Comparison of ENCODE assay signal across 12 mouse cellular contexts in the genomic region with DNA sequence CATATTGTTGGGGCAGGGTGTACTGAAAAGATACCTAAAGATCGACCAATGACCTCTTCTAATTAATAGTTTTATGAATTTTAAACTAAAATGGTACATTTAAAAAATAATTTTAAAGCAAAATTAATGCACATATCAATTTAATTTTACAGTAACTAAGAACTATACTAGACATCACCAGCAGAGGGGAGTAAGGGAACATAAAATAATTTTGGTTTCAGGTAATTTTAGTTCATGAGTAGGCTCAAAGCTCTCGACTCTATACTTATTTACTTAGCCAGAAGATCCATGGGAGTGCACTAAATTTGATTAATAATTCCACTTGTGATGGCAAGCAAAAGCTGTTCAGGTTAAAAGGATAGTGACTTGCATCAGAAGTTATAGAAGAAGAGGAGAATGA. TPM values are rescaled to one million over a fixed set of nuclear protein-coding genes. Genes with fewer than 3 reads are reported as not detected.
DNase-seq lines count a peak whose midpoint lies in the region; ATAC-seq and TF ChIP-seq lines count a peak whose summit lies in the region.
"Had no signal": no experiment of that assay in that cellular context is flagged by ENCODE, and none has a peak within 500 bp of the region (broad histone marks: within the 10 kb centered on the region; RNA-seq: fewer than 3 reads in every experiment).

No protein-coding gene starts in this region.

- CTCF ChIA-PET in Patski (lab: Charles Lee), result interaction anchor here (0.7 to 3.5 kb wide), 8 partner anchors 29 to 294 kb away, joined by 3 to 17 read pairs (median 3); no protein-coding TSS in a partner anchor

- H3K36me3 ChIP-seq in heart, postnatal 0 days (replicated peaks; ENCODE audit: control insufficient read depth, insufficient read depth, low read length), result no peaks in the 10 kb centered on the region
- H3K36me3 ChIP-seq: hindbrain, embryonic 10.5 days; limb, embryonic 13.5 days; midbrain, embryonic 12.5 days had no signal

- ATAC-seq in heart, postnatal 0 days (ENCODE audit: insufficient read depth, low read depth), result no peak
- ATAC-seq in Patski, result no peak

- H3K27ac ChIP-seq in heart, postnatal 0 days (ENCODE audit: low read depth), result no peak overlapping the region
- H3K27ac ChIP-seq: hindbrain, embryonic 10.5 days; limb, embryonic 13.5 days; midbrain, embryonic 12.5 days had no signal

- H3K9me3 ChIP-seq in heart, postnatal 0 days (replicated peaks; ENCODE audit: control insufficient read depth, low read length), result no peaks in the 10 kb centered on the region
- H3K9me3 ChIP-seq: hindbrain, embryonic 10.5 days; limb, embryonic 13.5 days; midbrain, embryonic 12.5 days had no signal

- TF ChIP-seq CTCF in heart, postnatal 0 days (IDR thresholded peaks at IDR 0.05; ENCODE audit: low read depth), result peak; percentile 39
- TF ChIP-seq CTCF in Patski (IDR thresholded peaks at IDR 0.05), result peak; percentile 25

- TF ChIP-seq EP300 in heart, postnatal 0 days (IDR thresholded peaks at IDR 0.05; ENCODE audit: low read depth), result no peak

- POLR2A ChIA-PET in Patski (lab: Charles Lee), result interaction anchor here (0.7 kb wide), 1 partner anchor 282 kb away, joined by 3 read pairs; no protein-coding TSS in a partner anchor

- 9% methylated on average over 2 of the region's 2 CpGs for WGBS in heart, postnatal 0 days

- H3K9ac ChIP-seq in heart, postnatal 0 days (replicated peaks; ENCODE audit: low read depth, low read length), result no peak overlapping the region
- H3K9ac ChIP-seq: limb, embryonic 13.5 days; midbrain, embryonic 12.5 days had no signal

- no peaks in the 10 kb centered on the region for H3K27me3 ChIP-seq in heart, postnatal 0 days (ENCODE audit: control insufficient read depth, insufficient read depth, low read length)
- no peaks in the 10 kb centered on the region for H3K27me3 ChIP-seq in Patski
- H3K27me3 ChIP-seq: limb, embryonic 13.5 days; midbrain, embryonic 12.5 days had no signal

- no peak overlapping the region for H3K4me2 ChIP-seq in heart, postnatal 0 days (ENCODE audit: low read depth, low read length)
- H3K4me2 ChIP-seq: limb, embryonic 13.5 days; midbrain, embryonic 12.5 days had no signal

- no peak overlapping the region for H3K4me3 ChIP-seq in heart, postnatal 0 days (ENCODE audit: low read depth, low read length)
- H3K4me3 ChIP-seq: hindbrain, embryonic 10.5 days; limb, embryonic 13.5 days; midbrain, embryonic 12.5 days had no signal

- in situ Hi-C loops in Patski (cut with MboI; ENCODE audit: low pct_unique_long_range_greater_than_20kb), result loop anchor here (5.0 kb wide), 1 partner anchor 286 kb away; no protein-coding TSS in a partner anchor

- H3K4me1 ChIP-seq in heart, postnatal 0 days (ENCODE audit: control insufficient read depth, insufficient read depth), result no peaks in the 10 kb centered on the region
- H3K4me1 ChIP-seq: hindbrain, embryonic 10.5 days; limb, embryonic 13.5 days; midbrain, embryonic 12.5 days had no signal

- peak; percentile 55 for DNase-seq in heart, postnatal 0 days (ENCODE audit: low spot score)
- DNase-seq in heart, adult 9 months (ENCODE audit: low spot score in 2 of 2), result no peak
- peak; percentile 6 for DNase-seq in lung, postnatal 25 days (ENCODE audit: low spot score)
- DNase-seq in lung, adult 18-20 months, result no peak
- DNase-seq in Patski (ENCODE audit: low read depth, low spot score), result no peak
- DNase-seq in retina, embryonic 14.5 days (ENCODE audit: low spot score), result peak; percentile 70
- no peak for DNase-seq in urinary bladder, postnatal 36 days (ENCODE audit: low spot score in 2 of 2)
- no peak for DNase-seq in testis, postnatal 10 days (ENCODE audit: low spot score)
- DNase-seq: gastrocnemius, postnatal 14 days had no signal

RNA-seq across cellular contexts. Expression of a gene that starts 17.7 kb away (rescaled TPM):
- 3.3 and 9.0 TPM in 2 replicates for total RNA-seq in heart, postnatal 0 days (2014; rRNA removed; ENCODE audit: low replicate concordance)
- 6.3 and 7.9 TPM in 2 replicates for polyA plus RNA-seq in heart, postnatal 0 days (2015; fragmentation: Nextera tagmentation; extraction: Ambion mirVana)
- polyA plus RNA-seq in Patski (2021), result 30.1 TPM

RNA-seq across cellular contexts. Expression of a gene that starts 37.2 kb away (rescaled TPM):
- total RNA-seq in heart, postnatal 0 days (2014; rRNA removed; ENCODE audit: low replicate concordance), result 3.4 and 5.0 TPM in 2 replicates
- polyA plus RNA-seq in heart, postnatal 0 days (2015; fragmentation: Nextera tagmentation; extraction: Ambion mirVana), result 1.1 and 1.2 TPM in 2 replicates
- polyA plus RNA-seq in Patski (2021), result 0.24 TPM

Comparison
In these comparisons a context has a peak if more than half of its experiments do, and no peak if none do; other contexts are left out.
1. DNase-seq: peak in heart, postnatal 0 days (single experiment), lung, postnatal 25 days (single experiment) and retina, embryonic 14.5 days (single experiment); none in heart, adult 9 months (0 of 2), lung, adult 18-20 months (0 of 2), Patski (single experiment), urinary bladder, postnatal 36 days (0 of 2) and testis, postnatal 10 days (single experiment).